Mouse (Mus musculus) intestine, embryonic 15.5 days (tissue): ENCODE data around the gene Tulp2. TPM values are rescaled to one million over a fixed set of nuclear protein-coding genes. Genes with fewer than 3 reads are reported as not detected.

Experiments used
- ATAC-seq: fragments of 200-750 bp; cut with Nextera tagmentation; 2 replicates; pipeline ENCODE4 v1.8.0; 2017; ENCODE audit warnings: moderate TSS enrichment, moderate library complexity
- H3K27ac ChIP-seq: fragments of 300-500 bp; sonication (generic); 2 replicates; pipeline ENCODE4 v1.5.1; 2015; ENCODE audit warnings: mild to moderate bottlenecking, inconsistent platforms
- H3K27me3 ChIP-seq: fragments of 300-500 bp; sonication (generic); replicated peaks from 2 replicates; pipeline ENCODE4 v1.6.1; 2015; ENCODE audit warnings: inconsistent platforms
- H3K36me3 ChIP-seq: fragments of 300-500 bp; sonication (generic); 2 replicates; pipeline ENCODE4 v1.6.1; 2015; ENCODE audit warnings: inconsistent platforms
- H3K4me1 ChIP-seq: fragments of 300-500 bp; sonication (generic); replicated peaks from 2 replicates; pipeline ENCODE4 v1.6.1; 2015; ENCODE audit warnings: inconsistent platforms
- H3K4me2 ChIP-seq: fragments of 300-500 bp; sonication (generic); replicated peaks from 2 replicates; pipeline ENCODE4 v1.6.1; 2015; ENCODE audit warnings: mild to moderate bottlenecking, inconsistent platforms
- H3K4me3 ChIP-seq: fragments of 300-500 bp; sonication (generic); replicated peaks from 2 replicates; pipeline ENCODE4 v1.5.1; 2015; ENCODE audit warnings: inconsistent platforms
- H3K9ac ChIP-seq: fragments of 300-500 bp; sonication (generic); 2 replicates; pipeline ENCODE4 v1.6.1; 2015; ENCODE audit warnings: inconsistent platforms
- H3K9me3 ChIP-seq: fragments of 300-500 bp; sonication (generic); 2 replicates; pipeline ENCODE4 v1.6.1; 2016; ENCODE audit warnings: inconsistent platforms
- WGBS: fragments of 180-500 bp; shearing (Covaris S2); methylation state at CpG from one replicate; pipeline ENCODE4 v1.1.7; 2015; 5-methylcytosine and 5-hydroxymethylcytosine counted together
- polyA plus RNA-seq: library from polyadenylated mRNA; unstranded; fragments of >200 nt; fragmentation: Nextera tagmentation; extraction: Ambion mirVana; gene quantifications from 2 replicates; pipeline ENCODE4 v1.2.1, GENCODE M21; 2015

Tulp2 gene
- polyA plus RNA-seq, 1 experiment from 2014 or later, result 1.9 TPM

DNA sequence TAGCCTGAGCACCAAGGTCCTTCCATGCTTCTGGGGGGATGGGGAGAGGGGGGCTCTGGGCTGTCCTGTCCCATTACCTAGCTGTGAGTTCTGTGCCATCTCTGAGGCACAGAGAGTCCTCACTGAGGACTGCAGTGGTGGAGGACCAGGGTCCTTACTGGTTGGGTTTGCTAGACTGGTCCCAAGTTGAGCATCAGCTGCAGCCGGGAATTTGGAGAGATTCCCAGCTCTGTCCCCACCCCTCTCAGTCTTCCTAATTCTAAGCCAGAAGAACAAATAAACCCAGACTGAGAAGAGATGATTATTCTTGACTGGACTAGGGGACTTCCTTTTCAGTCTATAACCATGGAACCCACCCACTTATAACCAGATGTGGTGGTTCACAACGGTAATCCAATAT is 49.0 kb downstream of the Tulp2 start:
- Histone ChIP-seq H3K4me3 (no peak overlapping the region), H3K36me3 (no peaks in the 10 kb centered on the region), H3K4me1 (peaks cover 4% of the 10 kb centered on the region; the same call in 1 of the 2 replicates), H3K9me3 (no peaks in the 10 kb centered on the region), H3K9ac (no peak overlapping the region), H3K27ac (no peak overlapping the region), H3K4me2 (peak overlapping the region; percentile 24), H3K27me3 (no peaks in the 10 kb centered on the region)
- 40% methylated on average over 2 of the region's 2 CpGs for WGBS
- no peak for ATAC-seq

DNA sequence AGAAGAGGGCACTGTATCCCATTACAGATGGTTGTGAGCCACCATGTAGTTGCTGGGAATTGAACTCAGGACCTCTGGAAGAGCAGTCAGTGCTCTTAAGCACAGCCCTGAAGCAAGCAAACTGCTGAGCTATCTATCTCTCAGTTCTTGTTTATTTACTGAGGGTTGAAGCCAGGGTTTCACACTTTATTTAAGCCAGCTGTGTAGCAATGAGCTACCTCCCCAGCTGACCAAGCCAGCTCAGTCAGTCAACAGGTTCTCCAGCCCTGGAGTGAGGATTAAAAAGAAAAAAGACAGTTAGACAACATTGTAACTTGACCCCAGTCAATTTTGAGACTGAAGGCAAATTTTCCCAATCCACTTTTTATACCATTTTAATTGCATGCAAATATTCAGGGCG is 54.0 kb downstream of the Tulp2 start:
- Histone ChIP-seq H3K9ac (no peak overlapping the region), H3K36me3 (no peaks in the 10 kb centered on the region), H3K27me3 (no peaks in the 10 kb centered on the region), H3K4me1 (peaks cover 6% of the 10 kb centered on the region), H3K4me3 (no peak overlapping the region), H3K27ac (no peak overlapping the region), H3K9me3 (no peaks in the 10 kb centered on the region), H3K4me2 (no peak overlapping the region)
- WGBS, result 74% methylated on average over 1 of the region's 1 CpGs
- ATAC-seq, result no peak

DNA sequence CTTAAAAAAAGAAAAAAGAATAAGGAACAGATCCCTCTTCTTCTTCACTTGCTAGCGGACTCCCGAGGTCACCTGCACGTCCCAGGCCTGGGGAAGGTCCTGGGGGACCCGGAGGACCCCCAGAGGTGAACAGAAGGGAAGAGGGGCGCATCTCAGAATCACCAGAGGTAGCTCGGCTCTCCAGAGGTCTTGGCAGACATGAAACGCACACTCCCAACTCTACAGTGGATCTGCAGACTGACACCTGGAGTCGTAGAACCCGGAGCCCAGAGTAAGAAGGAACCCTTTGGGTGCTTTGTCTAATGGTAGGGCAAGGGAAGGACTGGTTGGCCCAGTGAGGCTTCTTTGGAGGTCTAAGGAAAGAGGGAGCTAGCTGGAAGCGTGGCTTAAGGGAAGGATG is 55.9 kb downstream of the Tulp2 start:
- Histone ChIP-seq H3K9ac (no peak overlapping the region), H3K9me3 (no peaks in the 10 kb centered on the region), H3K4me3 (peak overlapping the region; percentile 52), H3K4me2 (peak overlapping the region; percentile 92), H3K4me1 (peaks cover 6% of the 10 kb centered on the region), H3K27ac (no peak overlapping the region), H3K27me3 (no peaks in the 10 kb centered on the region), H3K36me3 (no peaks in the 10 kb centered on the region)
- WGBS, result 82% methylated on average over 10 of the region's 10 CpGs
- ATAC-seq, result no peak; the same call in 1 of the 2 replicates

DNA sequence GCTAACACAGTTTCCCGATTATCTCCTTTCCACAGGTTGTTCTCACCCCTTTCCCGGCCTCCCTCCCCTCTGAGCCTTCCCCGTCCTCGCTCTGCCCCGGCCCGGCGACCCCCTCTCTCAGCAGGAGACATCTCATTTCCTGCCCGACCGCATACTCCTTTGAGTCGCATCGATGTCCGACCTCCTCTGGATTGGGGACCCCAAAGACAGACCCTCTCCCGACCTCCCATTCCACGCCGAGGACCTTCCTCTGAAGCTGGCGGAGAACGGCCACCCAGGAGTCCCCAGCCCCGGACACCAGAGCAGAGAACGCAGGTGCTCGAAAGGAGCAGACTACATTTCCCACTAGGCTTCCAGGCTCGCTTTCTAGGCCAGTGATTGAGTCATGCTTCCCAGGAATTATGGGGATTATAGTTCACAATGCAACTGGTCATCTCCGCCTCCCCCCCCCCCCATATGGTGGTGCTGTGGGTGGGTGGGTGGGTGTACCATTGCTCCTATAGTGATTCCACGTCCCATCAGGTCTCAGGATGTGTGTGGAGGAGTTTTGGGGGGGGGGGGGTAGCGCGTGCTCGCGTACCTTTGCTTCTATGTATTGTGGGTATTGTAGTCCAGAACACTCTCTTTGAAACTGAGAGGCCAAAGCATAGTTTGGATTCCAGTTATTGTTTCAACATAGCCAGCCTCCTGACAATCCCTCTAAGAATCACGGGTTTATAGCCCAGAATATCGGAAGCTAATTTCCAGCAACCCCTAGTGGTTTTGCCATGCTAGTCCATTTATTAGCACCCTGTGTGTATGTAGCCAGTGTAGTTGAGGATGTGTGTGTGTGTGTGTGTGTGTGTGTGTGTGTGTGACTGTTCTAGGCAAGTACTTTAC is 56.7 kb downstream of the Tulp2 start:
- H3K9me3 ChIP-seq, result no peaks in the 10 kb centered on the region
- no peak overlapping the region for H3K27ac ChIP-seq

DNA sequence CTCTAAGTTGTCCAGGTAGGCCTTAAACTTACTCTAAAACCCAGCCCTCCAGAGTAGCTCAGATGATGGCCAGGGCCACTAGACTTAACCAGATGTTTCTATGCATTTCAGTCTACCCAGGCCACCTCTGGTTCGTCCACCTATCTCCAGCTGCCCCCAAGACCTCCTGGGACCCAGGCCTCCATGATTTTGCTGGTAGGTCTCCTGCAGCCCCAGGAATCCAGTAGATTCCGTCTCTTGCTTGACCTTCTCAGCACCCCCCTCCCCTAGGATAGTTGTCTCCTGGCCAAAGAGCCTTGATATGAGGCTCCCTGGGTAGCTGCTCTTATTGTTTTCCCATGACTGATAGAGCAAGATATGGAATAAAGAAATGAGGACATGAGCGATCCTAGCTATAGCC is 57.4 kb downstream of the Tulp2 start:
- Histone ChIP-seq H3K4me1 (peaks cover 6% of the 10 kb centered on the region), H3K9me3 (no peaks in the 10 kb centered on the region), H3K4me2 (no peak overlapping the region), H3K27me3 (no peaks in the 10 kb centered on the region), H3K9ac (no peak overlapping the region), H3K4me3 (no peak overlapping the region), H3K27ac (no peak overlapping the region), H3K36me3 (no peaks in the 10 kb centered on the region)
- no peak; the same call in 1 of the 2 replicates for ATAC-seq
- 86% methylated on average over 3 of the region's 3 CpGs for WGBS

More for the DNA sequence above, 56.7 kb downstream of the Tulp2 start:
- H3K4me3 ChIP-seq, result peak overlapping the region; percentile 52
- no peaks in the 10 kb centered on the region for H3K27me3 ChIP-seq
- 4% methylated on average over 29 of the region's 29 CpGs for WGBS
- H3K9ac ChIP-seq, result peak overlapping the region; percentile 46; the same call in 1 of the 2 replicates
- H3K4me1 ChIP-seq, result peaks cover 6% of the 10 kb centered on the region
- H3K4me2 ChIP-seq, result peak overlapping the region; percentile 92
- no peaks in the 10 kb centered on the region for H3K36me3 ChIP-seq
- ATAC-seq, result peak; percentile 89

DNA sequence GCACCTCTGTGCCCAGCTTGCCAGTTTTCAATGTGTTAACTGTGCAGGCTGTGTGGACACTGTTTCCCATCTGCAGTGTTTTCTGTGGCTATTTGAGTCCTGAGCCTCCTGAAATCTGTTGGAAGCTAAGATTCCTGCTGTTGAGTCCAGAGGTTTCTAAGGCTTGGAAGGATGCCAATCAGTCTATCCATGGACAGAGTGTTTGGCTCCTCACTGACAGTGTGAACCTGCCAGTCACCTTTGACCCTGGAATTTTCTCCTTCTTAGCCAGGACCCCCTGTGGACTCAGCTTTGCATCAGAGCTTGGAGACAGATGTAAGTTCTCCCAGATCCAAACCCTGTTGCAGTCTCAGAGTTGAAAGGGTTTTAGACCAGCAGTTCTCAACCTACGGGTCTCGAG is 58.5 kb downstream of the Tulp2 start:
- no peak overlapping the region for H3K9ac ChIP-seq
- no peaks in the 10 kb centered on the region for H3K27me3 ChIP-seq
- H3K4me2 ChIP-seq, result no peak overlapping the region
- H3K9me3 ChIP-seq, result no peaks in the 10 kb centered on the region
- H3K36me3 ChIP-seq, result no peaks in the 10 kb centered on the region
- no peak overlapping the region for H3K27ac ChIP-seq
- ATAC-seq, result no peak
- H3K4me3 ChIP-seq, result no peak overlapping the region
- H3K4me1 ChIP-seq, result peaks cover 6% of the 10 kb centered on the region
- WGBS, result 62% methylated on average over 2 of the region's 2 CpGs

DNA sequence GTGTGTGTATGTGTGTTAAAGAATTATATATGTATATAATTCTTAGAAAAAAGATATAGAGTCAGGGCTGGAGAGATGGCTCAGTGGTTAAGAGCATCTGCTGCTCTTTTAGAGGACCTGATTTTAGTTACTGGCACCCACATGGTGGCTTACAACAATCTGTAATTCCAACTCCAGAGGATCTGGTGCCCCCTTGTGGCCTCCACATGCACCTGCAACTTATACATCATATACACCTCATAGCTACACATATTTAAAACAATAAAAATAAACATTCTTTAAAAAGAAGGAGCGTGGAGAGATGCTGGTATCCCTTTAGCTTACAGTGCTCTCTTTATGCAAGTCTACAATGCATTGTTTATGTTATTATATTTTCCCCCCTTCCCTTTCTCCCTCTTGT is 62.8 kb downstream of the Tulp2 start:
- Histone ChIP-seq H3K9ac (no peak overlapping the region), H3K4me3 (no peak overlapping the region), H3K4me2 (no peak overlapping the region), H3K27me3 (no peaks in the 10 kb centered on the region), H3K4me1 (no peaks in the 10 kb centered on the region), H3K36me3 (no peaks in the 10 kb centered on the region), H3K27ac (no peak overlapping the region), H3K9me3 (no peaks in the 10 kb centered on the region)
- whole genome bisulfite sequencing, result 85% methylated on average over 1 of the region's 1 CpGs
- ATAC-seq, result no peak

DNA sequence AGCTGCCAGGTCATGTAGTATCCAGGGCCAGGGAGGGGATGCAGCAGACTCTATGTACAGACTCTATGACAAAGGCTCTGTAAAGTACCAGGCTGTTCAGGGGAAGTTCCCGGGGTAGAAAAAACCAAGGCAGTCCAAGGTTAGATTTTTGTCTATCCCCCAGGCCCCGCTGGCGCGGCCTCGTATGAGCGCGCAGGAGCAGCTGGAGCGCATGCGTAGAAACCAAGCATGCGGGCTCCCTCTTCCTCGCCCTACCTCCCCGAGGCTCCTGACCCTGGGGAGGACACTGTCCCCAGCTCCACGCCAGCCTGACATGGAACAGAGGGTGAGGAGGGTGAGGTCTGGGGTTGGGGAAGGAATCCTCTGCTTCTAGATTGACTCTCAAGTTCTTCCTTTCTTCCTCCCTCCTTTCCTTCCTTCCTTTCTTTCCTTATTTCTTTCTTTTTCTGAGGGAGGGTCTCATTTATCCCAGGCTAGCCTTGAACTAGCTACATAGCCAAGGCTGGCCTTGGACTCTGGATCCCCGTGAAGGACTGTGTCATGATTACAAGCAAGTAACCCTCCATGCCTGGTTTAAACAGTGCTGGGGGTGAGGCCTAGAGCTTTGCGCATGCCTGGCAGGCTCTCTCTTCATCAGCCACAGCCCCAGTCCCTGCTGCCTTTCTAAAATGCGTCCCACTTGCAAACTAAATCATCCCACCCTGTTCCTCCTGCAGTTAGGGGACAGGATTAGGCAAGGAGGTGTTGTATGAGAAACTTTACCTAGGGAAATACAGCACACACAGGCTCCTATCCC is 68.2 kb downstream of the Tulp2 start:
- Histone ChIP-seq H3K4me2 (no peak overlapping the region), H3K27ac (no peak overlapping the region), H3K36me3 (no peaks in the 10 kb centered on the region), H3K9ac (no peak overlapping the region), H3K4me3 (no peak overlapping the region), H3K9me3 (no peaks in the 10 kb centered on the region), H3K4me1 (no peaks in the 10 kb centered on the region), H3K27me3 (no peaks in the 10 kb centered on the region)
- 87% methylated on average over 16 of the region's 16 CpGs for WGBS
- no peak for ATAC-seq

DNA sequence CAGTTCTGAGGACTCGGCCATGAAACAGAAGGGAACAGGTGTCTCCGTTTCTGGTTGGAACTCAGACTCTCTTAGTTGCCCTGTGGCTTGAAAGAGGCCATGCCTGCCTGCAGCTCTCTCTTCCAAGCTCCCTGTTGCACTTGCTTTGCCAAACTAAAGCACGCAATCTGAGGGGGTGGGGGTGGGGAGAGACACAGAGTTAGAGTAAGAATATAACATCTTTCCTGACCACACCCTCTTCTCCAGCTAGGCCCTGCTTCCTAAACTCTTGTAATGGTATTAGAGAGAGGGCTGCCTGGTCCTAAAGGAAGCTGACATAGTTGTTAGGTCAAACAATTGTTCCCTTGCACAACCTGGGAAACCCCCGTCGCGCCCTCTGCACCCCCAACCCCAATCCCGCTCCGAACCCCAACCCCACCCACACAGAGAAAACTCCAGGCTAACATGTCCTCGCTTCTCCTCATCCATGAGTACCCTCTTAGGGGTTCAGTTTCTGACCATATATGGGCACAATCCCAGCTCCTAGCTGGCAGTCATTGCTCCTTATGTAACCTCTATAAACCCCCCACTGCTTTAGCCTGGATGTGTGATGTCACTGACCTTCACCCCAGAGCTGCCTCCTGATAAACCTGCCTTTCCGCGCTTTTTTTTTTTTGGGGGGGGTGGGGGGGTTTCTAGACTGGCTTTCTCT is 69.3 kb downstream of the Tulp2 start:
- Histone ChIP-seq H3K4me2 (no peak overlapping the region), H3K9ac (no peak overlapping the region), H3K27me3 (no peaks in the 10 kb centered on the region), H3K4me3 (no peak overlapping the region), H3K4me1 (no peaks in the 10 kb centered on the region), H3K9me3 (no peaks in the 10 kb centered on the region), H3K27ac (no peak overlapping the region), H3K36me3 (no peaks in the 10 kb centered on the region)
- WGBS, result 67% methylated on average over 11 of the region's 11 CpGs
- no peak for ATAC-seq

DNA sequence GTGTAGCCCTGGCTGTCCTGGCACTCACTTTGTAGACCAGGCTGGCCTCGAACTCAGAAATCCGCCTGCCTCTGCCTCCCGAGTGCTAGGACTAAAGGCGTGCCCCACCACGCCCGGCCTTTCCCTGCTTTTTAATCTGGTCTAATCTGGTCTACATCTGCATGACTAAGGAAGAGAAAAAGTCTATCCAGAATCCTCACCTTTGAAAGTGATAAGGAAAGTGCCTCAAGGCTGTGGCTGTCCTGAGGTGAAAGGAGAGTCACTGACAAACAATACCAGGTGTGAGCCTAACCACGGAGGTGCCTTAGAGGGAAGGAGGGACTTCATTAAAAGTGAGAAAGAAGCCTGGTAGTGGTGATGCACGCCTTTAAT is 69.8 kb downstream of the Tulp2 start:
- Histone ChIP-seq H3K36me3 (no peaks in the 10 kb centered on the region), H3K4me1 (no peaks in the 10 kb centered on the region), H3K27me3 (no peaks in the 10 kb centered on the region), H3K27ac (no peak overlapping the region), H3K4me3 (no peak overlapping the region), H3K9me3 (no peaks in the 10 kb centered on the region), H3K4me2 (no peak overlapping the region), H3K9ac (no peak overlapping the region)
- 79% methylated on average over 8 of the region's 8 CpGs for WGBS
- no peak for ATAC-seq

DNA sequence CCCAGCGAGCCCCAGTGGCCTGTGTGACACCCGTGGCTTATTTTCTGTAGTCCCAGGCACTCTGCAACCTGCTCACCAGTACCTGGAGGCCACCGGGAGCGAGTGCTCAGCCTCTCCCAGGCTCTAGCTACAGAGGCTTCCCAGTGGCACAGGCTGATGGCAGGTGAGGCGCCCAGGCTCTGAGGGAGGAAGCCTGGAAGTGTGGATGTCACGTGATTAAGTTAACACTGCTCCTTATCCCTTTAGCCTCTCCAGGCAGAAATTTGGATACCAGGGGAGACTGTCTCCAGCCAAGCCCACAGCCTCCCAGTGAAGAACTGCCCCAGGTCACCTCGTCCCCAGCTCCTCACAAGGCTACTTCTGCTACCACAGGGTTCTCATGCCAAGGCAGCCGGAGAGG is 71.8 kb downstream of the Tulp2 start:
- no peaks in the 10 kb centered on the region for H3K27me3 ChIP-seq
- no peak for ATAC-seq
- WGBS, result 66% methylated on average over 8 of the region's 8 CpGs
- no peak overlapping the region for H3K4me2 ChIP-seq
- no peak overlapping the region for H3K27ac ChIP-seq
- no peak overlapping the region for H3K4me3 ChIP-seq
- no peaks in the 10 kb centered on the region for H3K36me3 ChIP-seq
- no peaks in the 10 kb centered on the region for H3K9me3 ChIP-seq
- no peaks in the 10 kb centered on the region for H3K4me1 ChIP-seq
- no peak overlapping the region for H3K9ac ChIP-seq

DNA sequence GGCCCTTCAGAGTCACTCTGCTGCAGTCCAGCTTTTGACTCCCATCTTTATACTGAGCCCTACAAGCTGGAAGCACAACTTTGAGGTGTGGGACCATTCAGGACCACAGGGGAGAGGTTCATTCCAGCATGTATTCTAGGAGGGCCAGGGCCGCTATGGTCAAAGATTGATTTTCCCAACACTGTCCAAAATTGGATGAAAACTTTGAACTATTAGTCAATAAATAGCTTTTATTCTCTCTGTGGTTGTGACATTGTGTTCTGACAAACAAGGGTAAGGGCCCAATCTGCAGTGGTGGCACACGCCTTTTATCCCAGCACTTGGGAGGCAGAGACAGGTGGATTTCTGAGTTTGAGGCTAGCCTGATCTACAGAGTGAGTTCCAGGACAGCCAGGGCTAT is 72.3 kb downstream of the Tulp2 start:
- no peak for ATAC-seq
- Histone ChIP-seq H3K27ac (no peak overlapping the region), H3K4me3 (no peak overlapping the region), H3K27me3 (no peaks in the 10 kb centered on the region), H3K9ac (no peak overlapping the region), H3K36me3 (no peaks in the 10 kb centered on the region), H3K9me3 (no peaks in the 10 kb centered on the region), H3K4me2 (no peak overlapping the region), H3K4me1 (no peaks in the 10 kb centered on the region)
- WGBS, result 94% methylated on average over 2 of the region's 2 CpGs
